Mouse (Mus musculus): ENCODE measurements around the gene Fam173a. TPM values are rescaled to one million over a fixed set of nuclear protein-coding genes. Genes with fewer than 3 reads are reported as not detected.
"Not testable (repeated sequence)": the region's sequence is repeated elsewhere in the genome, so short reads cannot be mapped to it uniquely, and the experiment has no call there.

The Fam173a gene
- polyA plus RNA-seq, 1 experiment from 2014 or later = 12.9 TPM

- Histone ChIP-seq H3K4me3 (ENCODE audit: inconsistent target) (no peak overlapping the region), H3K36me3 (ENCODE audit: inconsistent target) (no peaks in the 10 kb centered on the region), H3K79me2 (ENCODE audit: inconsistent target) (no peaks in the 10 kb centered on the region), H3K27ac (no peak overlapping the region)
- WGBS (ENCODE audit: missing documents) = 79% methylated on average over 6 of the region's 6 CpGs
Measured at GRCm38 (mm10) chr17:25749314-25749713, 43.4 kb downstream of the Fam173a start.

GRCm38 (mm10) chr17:25748238-25748637, 44.5 kb downstream of the Fam173a start:
- no peak overlapping the region for H3K4me3 ChIP-seq (ENCODE audit: inconsistent target)
- 89% methylated on average over 4 of the region's 4 CpGs for WGBS (ENCODE audit: missing documents)
- H3K36me3 ChIP-seq (ENCODE audit: inconsistent target) = no peaks in the 10 kb centered on the region
- H3K27ac ChIP-seq = no peak overlapping the region
- H3K79me2 ChIP-seq (ENCODE audit: inconsistent target) = no peaks in the 10 kb centered on the region

GRCm38 (mm10) chr17:25744311-25744710, 48.4 kb downstream of the Fam173a start:
- no peak overlapping the region for H3K4me3 ChIP-seq (ENCODE audit: inconsistent target)
- WGBS (ENCODE audit: missing documents) = 91% methylated on average over 9 of the region's 10 CpGs
- no peaks in the 10 kb centered on the region for H3K36me3 ChIP-seq (ENCODE audit: inconsistent target)
- H3K27ac ChIP-seq = no peak overlapping the region
- H3K79me2 ChIP-seq (ENCODE audit: inconsistent target) = no peaks in the 10 kb centered on the region

- Histone ChIP-seq H3K27ac (no peak overlapping the region), H3K4me3 (ENCODE audit: inconsistent target) (no peak overlapping the region), H3K36me3 (ENCODE audit: inconsistent target) (no peaks in the 10 kb centered on the region), H3K79me2 (ENCODE audit: inconsistent target) (no peaks in the 10 kb centered on the region)
- WGBS (ENCODE audit: missing documents) = 95% methylated on average over 9 of the region's 9 CpGs
Measured at GRCm38 (mm10) chr17:25743831-25744230, 48.9 kb downstream of the Fam173a start.

GRCm38 (mm10) chr17:25741471-25741870, 51.2 kb downstream of the Fam173a start:
- H3K4me3 ChIP-seq (ENCODE audit: inconsistent target); H3K36me3 ChIP-seq (ENCODE audit: inconsistent target); H3K27ac ChIP-seq; H3K79me2 ChIP-seq (ENCODE audit: inconsistent target): not testable (repeated sequence)
- WGBS (ENCODE audit: missing documents) = 73% methylated on average over 11 of the region's 12 CpGs

Other genes starting within 250 kb of the Fam173a start
- gene Sox8, start 222.2 kb downstream of the Fam173a start, polyA plus RNA-seq (2018) = not detected in 3 replicates
- gene Lmf1, start 213.8 kb downstream of the Fam173a start, polyA plus RNA-seq (2018) = 13.4 to 17.2 TPM (median 16.4 TPM) in 3 replicates
- not detected in 3 replicates for gene Gng13, start 75.7 kb downstream of the Fam173a start, polyA plus RNA-seq (2018)
- 0.80 to 5.9 TPM (median 1.1 TPM) in 3 replicates for gene Chtf18, start 65.5 kb downstream of the Fam173a start, polyA plus RNA-seq (2018)
- gene Rpusd1, start 65.2 kb downstream of the Fam173a start, polyA plus RNA-seq (2018) = 5.9 to 11.6 TPM (median 7.3 TPM) in 3 replicates
- gene Mslnl, start 56.9 kb downstream of the Fam173a start, polyA plus RNA-seq (2018) = not detected in 3 replicates
- gene Msln, start 38.5 kb downstream of the Fam173a start, polyA plus RNA-seq (2018) = not detected in 3 replicates
- 19.4 to 20.9 TPM (median 19.5 TPM) in 3 replicates for gene Narfl, start 19.1 kb downstream of the Fam173a start, polyA plus RNA-seq (2018)
- gene Haghl, start 7.2 kb downstream of the Fam173a start, polyA plus RNA-seq (2018) = 10.9 to 28.1 TPM (median 26.5 TPM) in 3 replicates
- gene Ccdc78, start 6.3 kb downstream of the Fam173a start, polyA plus RNA-seq (2018) = not detected in 3 replicates
- gene AC134908.4, start 2.8 kb upstream of the Fam173a start, polyA plus RNA-seq (2018) = not detected in 3 replicates
- 3.0 to 22.9 TPM (median 8.0 TPM) in 3 replicates for gene Metrn, start 4.2 kb upstream of the Fam173a start, polyA plus RNA-seq (2018)
- 0.13 to 0.33 TPM (median 0.32 TPM) in 3 replicates for gene Fbxl16, start 16.2 kb upstream of the Fam173a start, polyA plus RNA-seq (2018)
- 8.8 to 13.8 TPM (median 9.0 TPM) in 3 replicates for gene Wdr24, start 30.7 kb upstream of the Fam173a start, polyA plus RNA-seq (2018)
- gene Jmjd8, start 36.0 kb upstream of the Fam173a start, polyA plus RNA-seq (2018) = 15.2 to 28.3 TPM (median 18.9 TPM) in 3 replicates
- 74.2 to 109 TPM (median 78.5 TPM) in 3 replicates for gene Stub1, start 40.5 kb upstream of the Fam173a start, polyA plus RNA-seq (2018)
- gene Rhbdl1, start 44.4 kb upstream of the Fam173a start, polyA plus RNA-seq (2018) = 0.16 to 0.97 TPM in 2 of 3 replicates, not detected in the other
- 0.09 to 1.1 TPM (median 0.43 TPM) in 3 replicates for gene Gm20683, start 48.9 kb upstream of the Fam173a start, polyA plus RNA-seq (2018)
- gene Rhot2, start 52.0 kb upstream of the Fam173a start, polyA plus RNA-seq (2018) = 20.6 to 24.8 TPM (median 22.4 TPM) in 3 replicates
- gene Wdr90, start 68.6 kb upstream of the Fam173a start, polyA plus RNA-seq (2018) = 1.5 to 2.9 TPM (median 2.5 TPM) in 3 replicates
- 5.6 to 15.2 TPM (median 7.1 TPM) in 3 replicates for gene Mcrip2, start 75.9 kb upstream of the Fam173a start, polyA plus RNA-seq (2018)
- 3.3 to 5.5 TPM (median 5.2 TPM) in 3 replicates for gene Mettl26, start 82.2 kb upstream of the Fam173a start, polyA plus RNA-seq (2018)
- gene Wfikkn1, start 88.0 kb upstream of the Fam173a start, polyA plus RNA-seq (2018) = 0.13 to 0.32 TPM (median 0.20 TPM) in 3 replicates
- gene Rab40c, start 126.8 kb upstream of the Fam173a start, polyA plus RNA-seq (2018) = 13.7 to 21.8 TPM (median 16.8 TPM) in 3 replicates
- gene Pigq, start 152.0 kb upstream of the Fam173a start, polyA plus RNA-seq (2018) = 33.1 to 43.2 TPM (median 35.1 TPM) in 3 replicates
- not detected in 3 replicates for gene Nhlrc4, start 152.1 kb upstream of the Fam173a start, polyA plus RNA-seq (2018)
- not detected in 3 replicates for gene A930017K11Rik, start 159.7 kb upstream of the Fam173a start, polyA plus RNA-seq (2018)
- gene Capn15, start 192.9 kb upstream of the Fam173a start, polyA plus RNA-seq (2018) = 5.2 to 13.5 TPM (median 5.9 TPM) in 3 replicates

Data from macrophage (primary cell).